Mouse (Mus musculus) mouse trophoblast stem cell (cell line): ENCODE data around the gene Scube3.

Source experiments
- in situ Hi-C, 2 experiments: fragments of 300-500 bp; cut with MseI, MboI; formaldehyde crosslinking; loops; 2 replicates in 1 of 2; 3 replicates in 1 of 2; pipeline ENCODE4 v1.15.1; 2025

Gene Scube3

DNA sequence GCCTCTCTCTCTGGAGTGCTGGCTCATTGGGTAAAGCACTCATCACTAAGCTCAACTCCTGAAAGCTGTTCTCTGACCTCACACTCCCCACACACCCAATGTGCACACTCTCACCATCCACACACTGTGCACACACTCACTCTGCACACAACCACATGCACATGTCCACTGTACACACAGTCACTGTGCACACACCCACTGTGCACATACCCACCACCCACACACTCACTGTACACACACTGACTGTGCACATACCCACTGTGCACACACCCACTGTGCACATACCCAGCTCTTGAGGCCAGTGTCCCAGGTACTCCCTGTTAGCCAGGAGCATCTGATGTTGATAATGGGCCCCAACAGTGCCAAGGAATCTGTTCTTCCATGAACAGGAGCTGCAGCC is 10.8 kb upstream of the Scube3 start:
- in situ Hi-C loops: no loop called here

DNA sequence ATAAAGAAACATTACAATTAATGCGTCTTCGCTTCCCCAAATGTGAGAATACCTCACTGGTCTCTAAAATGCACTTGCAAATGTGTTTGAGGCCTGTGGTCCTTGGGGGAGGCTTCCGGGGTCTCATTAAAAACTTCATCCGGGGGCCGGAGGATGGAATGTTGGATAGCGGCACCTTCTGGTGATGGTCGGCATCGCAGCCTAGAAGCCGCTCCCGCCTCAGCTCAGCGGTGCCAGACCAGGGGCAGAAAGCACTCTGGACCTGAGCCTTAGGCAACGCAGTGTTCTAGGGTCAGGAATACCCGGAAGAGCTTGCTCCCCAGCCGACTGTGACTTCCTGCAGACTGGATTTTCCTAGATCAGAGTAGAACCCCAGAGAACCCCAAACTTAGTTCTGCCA is 8.7 kb upstream of the Scube3 start:
- in situ Hi-C loops: no loop called here

GRCm38 (mm10) chr17:28135496-28135895 is 6.4 kb upstream of the Scube3 start:
- in situ Hi-C loops: no loop called here

DNA sequence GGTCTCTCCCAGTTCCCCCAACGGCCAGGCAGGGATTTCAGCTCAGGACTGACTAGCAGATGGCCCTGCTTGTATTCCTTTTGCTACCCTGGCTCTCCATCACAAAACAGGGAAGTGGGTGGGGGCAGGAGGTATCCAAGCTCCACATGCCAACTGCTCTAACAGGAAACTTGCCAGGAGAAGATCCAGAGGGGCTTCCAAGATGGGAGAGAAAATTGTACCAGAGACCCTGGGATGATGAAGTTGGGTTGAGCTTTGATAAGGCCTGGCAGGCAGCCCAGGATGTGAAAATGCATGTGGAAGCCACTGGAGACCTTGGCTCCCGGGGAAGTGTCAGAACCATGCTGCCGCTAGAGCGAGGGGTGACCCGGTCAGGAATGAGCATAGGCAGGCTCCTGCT is 5.7 kb upstream of the Scube3 start:
- in situ Hi-C loops: no loop called here

GRCm38 (mm10) chr17:28138013-28138412 is 3.9 kb upstream of the Scube3 start:
- in situ Hi-C loops: no loop called here

GRCm38 (mm10) chr17:28138685-28139084 is 3.3 kb upstream of the Scube3 start:
- in situ Hi-C loops: no loop called here

DNA sequence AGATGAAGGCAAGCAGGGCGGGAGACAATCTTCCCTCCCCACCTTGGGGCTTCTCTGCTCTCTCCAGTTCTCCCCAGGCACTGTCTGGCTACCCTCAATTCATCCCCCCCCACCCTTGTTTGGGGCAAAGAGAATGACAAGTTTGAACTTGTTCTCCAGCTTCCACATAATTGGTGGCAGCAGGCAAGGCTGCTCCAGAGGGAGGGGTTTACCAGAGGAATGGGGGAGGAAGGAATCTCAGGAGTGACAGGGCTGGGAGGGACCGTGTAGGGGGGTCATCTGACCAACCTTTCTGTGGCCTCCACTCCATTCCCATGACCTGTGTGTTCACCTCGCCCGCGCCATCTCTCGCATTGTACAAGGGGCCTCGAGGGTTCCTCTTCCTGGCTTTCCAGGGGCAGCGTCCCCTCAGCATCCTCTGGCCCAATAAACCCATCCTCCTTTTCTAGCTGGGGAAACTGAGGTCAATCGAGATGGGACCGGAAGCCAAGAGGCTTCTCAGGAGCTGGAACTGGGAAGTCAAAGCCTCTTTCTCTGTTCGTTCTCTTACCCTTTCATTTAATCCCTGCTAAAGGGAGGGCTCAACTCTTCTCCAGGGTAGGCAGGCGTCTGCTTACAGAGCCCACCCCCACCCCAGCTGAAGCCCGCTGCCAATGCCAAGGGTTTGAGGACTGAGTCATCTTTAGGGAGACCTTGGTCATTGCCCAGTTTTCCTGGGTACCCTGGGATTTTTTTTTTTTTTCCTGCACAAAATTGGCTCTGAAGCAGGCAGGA is 1.3 kb upstream of the Scube3 start:
- in situ Hi-C loops: no loop called here

- in situ Hi-C loops: no loop called here
Measured at GRCm38 (mm10) chr17:28141205-28141650, 713 bp upstream of the Scube3 start.

GRCm38 (mm10) chr17:28142700-28143610 is 1.0 kb downstream of the Scube3 start:
- in situ Hi-C loops: no loop called here

DNA sequence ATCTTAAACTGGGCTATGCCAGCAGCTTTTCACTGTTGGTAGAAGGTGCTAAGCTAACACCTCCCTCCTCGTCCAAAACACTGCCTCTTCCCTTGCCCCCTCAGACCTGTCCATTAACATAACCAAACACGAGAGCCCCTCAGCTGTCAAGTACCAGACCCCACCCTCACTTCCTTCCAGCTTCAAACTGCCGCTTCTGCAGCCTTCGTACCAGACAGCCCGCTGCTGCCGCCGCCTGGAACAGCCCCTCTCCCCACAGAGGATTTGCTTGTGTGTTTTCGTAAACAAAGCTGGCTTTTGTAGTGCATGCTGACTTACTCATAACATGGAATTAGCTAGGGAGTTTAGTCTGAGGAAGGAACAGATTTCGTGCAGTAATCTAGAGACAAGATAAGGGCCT is 1.8 kb downstream of the Scube3 start:
- in situ Hi-C loops: no loop called here

- in situ Hi-C loops: no loop called here
Measured at GRCm38 (mm10) chr17:28144241-28144640, 2.3 kb downstream of the Scube3 start.

GRCm38 (mm10) chr17:28148288-28148687 is 6.3 kb downstream of the Scube3 start:
- in situ Hi-C loops: no loop called here

GRCm38 (mm10) chr17:28149734-28150133 is 7.8 kb downstream of the Scube3 start:
- in situ Hi-C loops: no loop called here

DNA sequence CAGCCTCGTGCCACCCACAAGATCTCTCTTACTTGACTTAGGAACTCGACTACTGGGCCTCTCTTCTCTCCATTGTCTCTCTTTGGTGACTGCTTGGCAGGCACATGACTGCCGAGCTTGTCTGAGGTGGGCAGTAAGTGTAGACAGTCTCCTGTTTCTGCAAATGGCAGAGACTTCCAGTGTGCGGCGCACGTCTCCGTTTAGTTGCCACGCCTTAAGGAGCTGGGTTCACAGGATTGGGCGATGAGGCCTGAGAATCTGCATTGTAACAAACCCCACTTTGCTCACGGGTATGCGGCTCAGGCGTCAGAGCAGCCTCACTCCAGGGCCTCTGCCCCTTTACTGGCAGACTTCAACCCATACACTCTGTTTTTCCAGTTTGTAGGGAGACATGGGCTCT is 8.5 kb downstream of the Scube3 start:
- in situ Hi-C loops: no loop called here

- in situ Hi-C loops: no loop called here
Measured at GRCm38 (mm10) chr17:28153095-28153494, 11.2 kb downstream of the Scube3 start.

DNA sequence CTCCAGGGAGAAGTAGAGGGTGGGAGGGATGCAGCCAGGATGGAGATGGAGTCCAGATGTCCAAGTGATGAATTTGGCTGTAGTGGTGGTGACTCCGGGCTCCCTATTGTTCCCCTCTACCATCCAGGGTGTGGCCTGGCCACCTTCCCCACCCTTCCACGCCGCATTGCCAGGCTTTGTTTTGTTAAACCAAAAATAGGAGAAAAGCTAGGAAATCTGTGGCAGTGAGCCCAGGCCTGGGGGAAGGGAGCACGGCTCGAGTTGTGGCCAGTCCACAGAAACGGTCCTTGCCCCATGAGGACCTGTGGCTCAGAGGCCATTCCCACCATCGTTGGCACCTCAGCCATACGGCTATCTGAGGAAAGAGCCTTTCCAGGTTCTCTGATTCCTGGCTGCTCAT is 13.0 kb downstream of the Scube3 start:
- in situ Hi-C loops: no loop called here

GRCm38 (mm10) chr17:28160361-28160760 is 18.4 kb downstream of the Scube3 start:
- in situ Hi-C loops: loop anchor here (5.0 kb wide), 1 partner anchor 78 kb away; the partner anchor contains the start of gene Tcp11 (in 2 of the 2)

DNA sequence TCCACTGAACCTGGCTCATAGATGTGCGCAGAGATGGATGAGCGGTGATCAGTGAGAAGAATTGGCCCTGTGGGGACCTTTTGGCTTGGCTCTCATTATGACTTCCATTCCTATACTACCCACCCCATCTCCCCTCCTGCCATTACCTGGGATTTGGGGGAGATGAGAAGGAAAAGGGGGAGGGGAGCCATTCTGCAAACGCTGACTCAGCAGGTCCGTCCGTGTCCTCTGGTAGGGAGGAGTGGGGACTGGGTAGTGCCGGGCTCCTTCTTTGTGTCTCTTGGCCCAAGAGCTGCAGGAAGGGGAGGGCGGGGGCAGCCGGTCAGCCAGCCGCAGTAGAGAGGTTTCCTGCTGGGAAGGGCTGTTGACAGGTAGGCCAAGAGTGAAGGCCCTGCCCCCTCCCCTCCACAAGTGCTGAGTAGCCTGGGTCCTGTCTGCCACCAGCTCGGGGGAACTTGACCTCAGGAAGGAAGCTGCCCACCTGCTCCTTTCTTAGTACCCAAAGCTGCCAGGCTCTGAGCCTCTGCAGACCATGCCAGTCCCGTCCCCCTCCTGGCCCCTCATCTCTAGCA is 19.5 kb downstream of the Scube3 start:
- in situ Hi-C loops: loop anchor here (5.0 kb wide), 1 partner anchor 79 kb away; the partner anchor contains the start of gene Tcp11 (in 2 of the 2)

DNA sequence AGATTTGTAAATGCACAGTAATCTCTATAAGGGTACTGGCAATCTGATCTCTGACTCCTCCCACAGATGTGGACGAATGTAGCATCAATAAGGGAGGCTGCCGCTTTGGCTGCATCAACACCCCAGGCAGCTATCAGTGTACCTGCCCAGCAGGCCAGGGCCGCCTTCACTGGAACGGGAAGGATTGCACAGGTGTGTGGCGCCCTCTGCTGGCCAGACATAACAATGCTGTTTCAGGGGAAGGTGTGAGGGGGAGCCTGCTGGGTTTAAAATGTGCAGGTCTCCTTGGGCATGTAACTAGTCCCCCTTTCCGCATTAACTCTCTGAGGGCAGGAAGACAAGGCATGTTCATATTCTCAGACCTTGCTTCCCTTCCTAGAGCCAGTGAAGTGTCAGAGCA is 21.7 kb downstream of the Scube3 start:
- in situ Hi-C loops: loop anchor here (5.0 kb wide), 1 partner anchor 81 kb away; the partner anchor contains the start of gene Tcp11 (in 2 of the 2)

DNA sequence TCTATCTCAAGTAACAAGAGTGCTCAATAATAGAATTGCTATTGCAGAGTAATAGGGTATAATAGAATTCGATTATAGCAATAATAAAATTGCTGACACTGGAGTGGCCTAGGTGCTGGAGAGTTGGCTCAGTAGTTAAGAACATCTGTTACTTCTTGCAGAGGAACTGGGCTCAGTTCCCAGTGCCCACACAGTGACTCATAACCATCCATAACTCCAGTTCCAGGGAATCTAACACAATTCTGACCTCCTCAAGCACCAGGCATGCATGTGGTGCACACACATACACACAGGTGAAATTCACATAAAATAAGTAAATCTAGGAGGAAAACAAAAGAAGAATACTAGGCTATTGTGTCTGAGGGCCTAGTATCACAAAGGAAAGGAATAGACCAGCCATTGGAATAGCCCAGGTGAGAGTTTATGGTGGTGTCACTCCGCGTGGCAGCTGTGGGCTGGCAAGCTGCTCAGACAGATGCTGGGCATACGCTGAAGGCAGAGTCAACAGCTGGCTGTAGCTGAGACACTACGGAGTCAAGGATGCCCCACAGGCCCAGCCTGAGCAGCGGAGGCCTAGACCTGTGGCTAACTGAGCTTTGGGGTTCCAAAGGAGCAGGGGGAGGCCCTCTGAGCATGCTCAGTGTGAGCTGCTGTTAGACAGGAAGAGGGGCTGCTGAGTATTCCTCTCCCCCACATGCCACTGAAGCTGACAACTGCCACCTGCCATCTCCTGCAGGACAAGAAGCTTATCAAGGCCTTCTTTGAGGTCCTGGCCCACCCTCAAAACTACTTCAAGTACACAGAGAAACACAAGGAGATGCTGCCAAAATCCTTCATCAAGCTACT is 28.7 kb downstream of the Scube3 start:
- in situ Hi-C loops: no loop called here

DNA sequence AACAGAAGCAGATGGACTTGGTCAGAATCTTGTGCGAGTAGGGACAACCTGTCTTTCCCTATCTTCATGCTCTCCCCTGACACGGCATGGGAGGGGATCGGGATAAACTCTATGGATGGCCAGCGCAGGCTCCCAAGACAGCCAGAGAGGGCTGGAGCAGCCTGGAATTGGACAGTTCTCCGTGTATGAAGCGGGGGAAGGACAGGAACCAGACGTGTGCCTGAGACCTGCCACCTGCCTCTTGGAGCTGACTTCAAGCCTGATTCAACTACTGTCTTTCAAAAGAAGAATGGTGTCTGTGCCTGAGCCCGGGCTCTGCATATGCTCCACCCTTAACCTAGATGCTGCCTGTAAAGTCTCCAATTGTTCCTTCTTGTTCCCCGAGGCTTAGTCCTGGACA is 30.7 kb downstream of the Scube3 start:
- in situ Hi-C loops: no loop called here
